Mouse (Mus musculus): ENCODE data around the gene Bloc1s5. TPM values are rescaled to one million over a fixed set of nuclear protein-coding genes. Genes with fewer than 3 reads are reported as not detected.
"Not testable (repeated sequence)": the region's sequence is repeated elsewhere in the genome, so short reads cannot be mapped to it uniquely, and the experiment has no call there.

Gene Bloc1s5
- total and polyA plus RNA-seq, 2 experiments from 2014 or later, result 8.9 to 18.6 TPM

GRCm38 (mm10) chr13:38625492-38626228 lies 9.2 kb downstream of the Bloc1s5 start:
- DNase-seq (ENCODE audit: low spot score) (peak; percentile 79), ATAC-seq (ENCODE audit: low FRiP score) (no peak)
- H3K4me1 ChIP-seq (ENCODE audit: insufficient read depth, low read length), result no peaks in the 10 kb centered on the region
- no peaks in the 10 kb centered on the region for H3K9me3 ChIP-seq (ENCODE audit: low read length)
- no peak overlapping the region for H3K4me3 ChIP-seq (ENCODE audit: low read depth, low read length)
- H3K27ac ChIP-seq (ENCODE audit: low read depth, low read length), result no peak overlapping the region
- H3K9ac ChIP-seq (replicated peaks; ENCODE audit: low read length, poor library complexity, severe bottlenecking), result no peak overlapping the region
- 21% methylated on average over 5 of the region's 5 CpGs for WGBS
- no peak overlapping the region for H3K4me2 ChIP-seq (ENCODE audit: low read depth, low read length, poor library complexity, severe bottlenecking)
- H3K36me3 ChIP-seq (ENCODE audit: insufficient read depth, low read length), result no peaks in the 10 kb centered on the region
- H3K27me3 ChIP-seq (ENCODE audit: insufficient read depth, low read length), result no peaks in the 10 kb centered on the region
- peak; percentile 73 for TF ChIP-seq CTCF (IDR thresholded peaks at IDR 0.05)

- Histone ChIP-seq H3K4me2 (ENCODE audit: low read depth, low read length, poor library complexity, severe bottlenecking) (no peak overlapping the region), H3K4me1 (ENCODE audit: insufficient read depth, low read length) (no peaks in the 10 kb centered on the region), H3K27ac (ENCODE audit: low read depth, low read length) (no peak overlapping the region), H3K9me3 (ENCODE audit: low read length) (no peaks in the 10 kb centered on the region), H3K4me3 (ENCODE audit: low read depth, low read length) (no peak overlapping the region), H3K9ac (replicated peaks; ENCODE audit: low read length, poor library complexity, severe bottlenecking) (no peak overlapping the region), H3K36me3 (ENCODE audit: insufficient read depth, low read length) (no peaks in the 10 kb centered on the region), H3K27me3 (ENCODE audit: insufficient read depth, low read length) (no peaks in the 10 kb centered on the region)
- 94% methylated on average over 8 of the region's 8 CpGs for WGBS
- ATAC-seq (ENCODE audit: low FRiP score) (no peak), DNase-seq (ENCODE audit: low spot score) (no peak)
- no peak for TF ChIP-seq CTCF (IDR thresholded peaks at IDR 0.05)
Observed at GRCm38 (mm10) chr13:38624292-38624902, 10.5 kb downstream of the Bloc1s5 start.

GRCm38 (mm10) chr13:38623296-38623695 lies 11.6 kb downstream of the Bloc1s5 start:
- ATAC-seq (ENCODE audit: low FRiP score), result no peak
- H3K27ac ChIP-seq (ENCODE audit: low read depth, low read length), result no peak overlapping the region
- peaks cover 3% of the 10 kb centered on the region; the same call in 1 of the 2 replicates for H3K36me3 ChIP-seq (ENCODE audit: insufficient read depth, low read length)
- no peak overlapping the region for H3K4me2 ChIP-seq (ENCODE audit: low read depth, low read length, poor library complexity, severe bottlenecking)
- DNase-seq (ENCODE audit: low spot score), result no peak
- H3K9ac ChIP-seq (replicated peaks; ENCODE audit: low read length, poor library complexity, severe bottlenecking), result no peak overlapping the region
- WGBS, result 95% methylated on average over 5 of the region's 5 CpGs
- no peak overlapping the region for H3K4me3 ChIP-seq (ENCODE audit: low read depth, low read length)
- H3K27me3 ChIP-seq (ENCODE audit: insufficient read depth, low read length), result no peaks in the 10 kb centered on the region
- no peaks in the 10 kb centered on the region for H3K4me1 ChIP-seq (ENCODE audit: insufficient read depth, low read length)
- TF ChIP-seq CTCF (IDR thresholded peaks at IDR 0.05), result no peak
- H3K9me3 ChIP-seq (ENCODE audit: low read length), result no peaks in the 10 kb centered on the region

GRCm38 (mm10) chr13:38618001-38618630 lies 16.8 kb downstream of the Bloc1s5 start:
- H3K9me3 ChIP-seq (ENCODE audit: low read length); H3K4me1 ChIP-seq (ENCODE audit: insufficient read depth, low read length); H3K9ac ChIP-seq (replicated peaks; ENCODE audit: low read length, poor library complexity, severe bottlenecking); H3K4me3 ChIP-seq (ENCODE audit: low read depth, low read length); H3K27me3 ChIP-seq (ENCODE audit: insufficient read depth, low read length); DNase-seq (ENCODE audit: low spot score); H3K27ac ChIP-seq (ENCODE audit: low read depth, low read length); H3K4me2 ChIP-seq (ENCODE audit: low read depth, low read length, poor library complexity, severe bottlenecking): not testable (repeated sequence)
- WGBS, result 72% methylated on average over 4 of the region's 4 CpGs
- ATAC-seq (ENCODE audit: low FRiP score), result peak; percentile 44; the same call in 1 of the 2 replicates
- peaks cover 15% of the 10 kb centered on the region for H3K36me3 ChIP-seq (ENCODE audit: insufficient read depth, low read length)

- H3K27ac ChIP-seq (ENCODE audit: low read depth, low read length), result no peak overlapping the region
- no peak for ATAC-seq (ENCODE audit: low FRiP score)
- no peaks in the 10 kb centered on the region for H3K9me3 ChIP-seq (ENCODE audit: low read length)
- peaks cover 22% of the 10 kb centered on the region for H3K36me3 ChIP-seq (ENCODE audit: insufficient read depth, low read length)
- no peaks in the 10 kb centered on the region for H3K27me3 ChIP-seq (ENCODE audit: insufficient read depth, low read length)
- H3K4me1 ChIP-seq (ENCODE audit: insufficient read depth, low read length), result no peaks in the 10 kb centered on the region
- no peak overlapping the region for H3K4me2 ChIP-seq (ENCODE audit: low read depth, low read length, poor library complexity, severe bottlenecking)
- H3K9ac ChIP-seq (replicated peaks; ENCODE audit: low read length, poor library complexity, severe bottlenecking), result no peak overlapping the region
- DNase-seq (ENCODE audit: low spot score), result no peak
- 80% methylated on average over 4 of the region's 4 CpGs for WGBS
- no peak overlapping the region for H3K4me3 ChIP-seq (ENCODE audit: low read depth, low read length)
- TF ChIP-seq CTCF (IDR thresholded peaks at IDR 0.05), result no peak
Observed at GRCm38 (mm10) chr13:38616887-38617286, 18.0 kb downstream of the Bloc1s5 start.

GRCm38 (mm10) chr13:38615656-38616055 lies 19.3 kb downstream of the Bloc1s5 start:
- Histone ChIP-seq H3K9ac (replicated peaks; ENCODE audit: low read length, poor library complexity, severe bottlenecking) (no peak overlapping the region), H3K4me2 (ENCODE audit: low read depth, low read length, poor library complexity, severe bottlenecking) (no peak overlapping the region)

More at GRCm38 (mm10) chr13:38615656-38616055, 19.3 kb downstream of the Bloc1s5 start:
- H3K36me3 ChIP-seq (ENCODE audit: insufficient read depth, low read length), result peaks cover 22% of the 10 kb centered on the region
- 90% methylated on average over 5 of the region's 5 CpGs for WGBS
- no peak for TF ChIP-seq CTCF (IDR thresholded peaks at IDR 0.05)
- H3K9me3 ChIP-seq (ENCODE audit: low read length), result no peaks in the 10 kb centered on the region
- ATAC-seq (ENCODE audit: low FRiP score) (no peak), DNase-seq (ENCODE audit: low spot score) (no peak)
- no peak overlapping the region for H3K27ac ChIP-seq (ENCODE audit: low read depth, low read length)
- no peak overlapping the region for H3K4me3 ChIP-seq (ENCODE audit: low read depth, low read length)
- no peaks in the 10 kb centered on the region for H3K27me3 ChIP-seq (ENCODE audit: insufficient read depth, low read length)
- no peaks in the 10 kb centered on the region for H3K4me1 ChIP-seq (ENCODE audit: insufficient read depth, low read length)

Measured in midbrain, postnatal 0 days (tissue).